Mouse (Mus musculus) adrenal gland (tissue): ENCODE results near the gene Rnf157.
"Not testable (repeated sequence)": the region's sequence is repeated elsewhere in the genome, so short reads cannot be mapped to it uniquely, and the experiment has no call there.

Experiments used
- intact Hi-C: fragments of 180-260 bp; cut with DNase I; formaldehyde crosslinking; loops from one replicate; pipeline ENCODE4 v1.15.1; 2025

Rnf157 gene

GRCm38 (mm10) chr11:116418841-116419462 is 6.1 kb upstream of the Rnf157 start:
- intact Hi-C loops = no loop called here

DNA sequence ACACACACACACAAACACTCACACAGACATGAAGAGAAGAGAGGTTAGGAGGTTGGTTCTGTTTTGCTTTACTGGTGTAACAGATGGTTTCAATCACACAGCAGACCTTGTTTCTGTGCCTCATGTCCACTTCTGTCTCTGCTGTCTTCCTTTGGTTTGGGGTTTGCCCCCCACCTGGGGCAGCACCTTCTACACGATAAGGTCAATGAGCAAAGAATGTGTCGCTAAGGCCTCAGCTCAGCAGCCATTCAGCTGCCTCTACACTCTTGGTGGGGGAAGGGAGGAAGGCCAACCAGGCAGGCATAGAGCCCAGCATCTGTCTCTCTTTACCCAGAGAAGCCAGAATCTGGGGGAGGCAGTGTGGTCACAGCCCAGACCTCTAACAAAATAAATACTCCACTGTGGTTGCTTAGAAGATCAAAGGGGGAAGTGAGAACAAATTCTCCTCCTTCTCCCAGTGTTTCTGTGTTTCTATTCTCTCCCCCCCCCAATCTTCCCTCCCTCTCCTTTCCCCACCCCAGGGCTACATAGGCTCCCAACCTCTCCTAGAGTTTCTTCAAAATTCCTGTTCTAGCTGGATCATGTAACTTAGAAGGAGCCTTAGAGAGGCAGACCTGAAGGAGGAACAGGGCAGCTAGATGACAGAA is 5.5 kb upstream of the Rnf157 start:
- intact Hi-C loops = no loop called here

DNA sequence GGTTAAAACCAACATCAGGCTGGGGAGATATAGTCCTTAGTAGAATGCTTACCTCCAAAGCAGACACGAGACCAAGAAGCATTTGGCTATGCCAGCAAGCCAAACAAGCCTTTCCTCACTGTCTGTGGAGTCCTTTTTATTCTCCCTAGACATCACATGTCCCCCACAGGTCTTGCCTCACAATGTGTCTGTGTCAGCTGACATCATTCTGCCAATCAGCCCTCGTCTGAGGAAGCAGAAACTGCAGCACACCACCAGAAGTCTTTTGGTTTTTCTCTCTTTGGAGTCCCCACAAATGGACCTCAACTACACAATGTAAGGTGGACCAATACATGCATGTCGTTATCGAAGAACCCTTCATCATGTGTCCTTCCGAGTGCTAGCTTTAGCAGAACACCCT is 4.2 kb upstream of the Rnf157 start:
- intact Hi-C loops = no loop called here

- intact Hi-C loops = no loop called here
Measured at GRCm38 (mm10) chr11:116416196-116416943, 3.5 kb upstream of the Rnf157 start.

GRCm38 (mm10) chr11:116413631-116414022 is 795 bp upstream of the Rnf157 start:
- intact Hi-C loops = no loop called here

DNA sequence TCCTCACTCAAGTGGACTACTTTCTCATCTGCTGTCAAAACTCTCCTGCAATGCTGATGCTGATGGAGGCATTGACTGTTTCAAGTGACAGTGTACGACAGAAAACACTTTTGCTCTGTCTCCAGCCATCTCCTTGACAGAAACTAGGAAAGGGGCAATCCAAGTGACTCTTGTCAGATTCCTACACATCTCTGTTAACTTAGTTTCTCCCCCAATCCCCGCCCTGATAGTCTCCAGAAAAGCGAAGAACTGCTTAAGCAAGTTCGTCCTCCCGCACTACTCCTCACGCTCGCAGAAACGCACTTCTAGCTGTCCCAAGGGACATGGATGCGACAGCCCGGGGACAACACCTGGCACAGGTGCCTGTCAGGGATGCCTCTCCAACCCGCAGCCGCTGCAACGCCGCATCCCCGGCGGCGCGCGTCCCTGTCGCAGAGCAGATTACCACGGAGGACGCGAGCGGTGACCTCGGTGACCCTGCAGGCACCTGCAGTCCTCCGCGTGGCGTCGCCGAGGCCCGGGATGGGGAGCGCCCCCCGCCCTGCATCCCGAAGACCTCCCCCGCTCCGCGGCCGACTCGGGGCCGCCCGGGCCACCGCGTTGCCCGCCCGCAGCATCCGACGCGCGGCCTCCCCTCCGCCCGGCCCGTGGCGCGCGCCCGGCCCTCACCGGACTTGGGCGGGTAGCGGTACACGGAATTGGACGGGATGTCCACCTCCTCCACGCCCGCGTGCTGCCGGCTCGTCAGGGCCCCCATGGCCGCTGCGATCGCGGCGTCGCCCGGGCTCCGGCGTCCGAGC is 604 bp downstream of the Rnf157 start:
- intact Hi-C loops = no loop called here

DNA sequence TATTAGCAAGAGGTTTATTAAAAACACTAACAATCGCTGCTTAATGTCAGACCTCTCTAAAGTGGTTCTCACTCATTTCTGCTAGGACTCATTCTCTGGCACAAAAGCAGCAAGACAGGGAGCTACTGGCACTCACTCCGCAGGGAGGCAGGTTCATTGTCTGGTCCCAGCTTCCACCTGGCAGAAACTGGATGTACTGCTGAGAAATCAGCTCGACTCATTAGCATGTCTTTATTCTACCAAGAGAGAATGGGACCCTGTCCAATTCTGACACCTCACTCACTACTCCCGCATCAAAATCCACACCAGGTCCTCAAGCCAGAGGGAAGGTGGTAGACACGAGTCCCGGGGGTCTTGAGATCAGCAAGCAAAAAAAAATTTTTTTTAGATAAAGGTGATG is 1.2 kb downstream of the Rnf157 start:
- intact Hi-C loops = no loop called here

GRCm38 (mm10) chr11:116410415-116410814 is 2.4 kb downstream of the Rnf157 start:
- intact Hi-C loops = not testable (repeated sequence)

GRCm38 (mm10) chr11:116409008-116409407 is 3.8 kb downstream of the Rnf157 start:
- intact Hi-C loops = no loop called here

DNA sequence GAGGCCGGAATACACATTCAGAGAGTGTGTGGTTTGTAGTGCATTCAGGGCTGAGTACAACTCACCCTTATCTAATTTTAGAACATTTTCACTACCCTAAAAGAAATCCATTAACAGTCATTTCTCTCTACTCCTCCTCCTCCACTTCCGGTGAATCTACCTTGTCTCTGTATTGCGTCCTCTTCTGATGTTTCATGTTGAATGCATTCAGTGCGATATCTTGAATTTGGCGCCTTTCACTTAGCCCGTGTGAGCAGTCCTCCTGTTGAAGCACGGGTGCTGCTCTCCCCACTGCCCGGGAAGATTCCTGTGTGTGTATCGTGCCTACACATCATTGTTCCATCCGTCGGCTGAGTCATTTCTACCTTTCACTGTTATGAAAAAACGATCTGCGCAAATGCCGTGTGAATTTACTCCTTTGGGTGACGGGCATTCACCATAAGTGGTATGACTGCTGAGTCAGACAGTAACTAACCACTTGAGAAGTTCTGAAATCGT is 6.6 kb downstream of the Rnf157 start:
- intact Hi-C loops = no loop called here

DNA sequence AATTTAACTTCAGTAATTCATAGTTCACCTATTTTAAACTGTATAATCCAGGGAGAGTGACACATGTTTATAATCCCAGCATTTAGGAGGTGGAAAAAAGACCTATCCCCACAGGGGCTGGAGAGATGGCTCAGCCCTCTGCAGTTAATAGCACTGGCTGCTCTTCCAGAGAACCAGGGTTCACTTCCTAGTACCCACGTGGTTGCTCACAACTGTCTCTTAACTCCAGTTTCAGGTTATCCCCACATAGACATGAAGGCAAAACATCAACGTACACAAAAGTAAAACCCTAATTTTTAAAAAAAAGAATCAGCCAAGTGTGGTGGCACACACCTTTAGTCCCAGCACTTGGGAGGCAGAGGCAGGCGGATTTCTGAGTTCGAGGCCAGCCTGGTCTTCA is 7.2 kb downstream of the Rnf157 start:
- intact Hi-C loops = no loop called here

DNA sequence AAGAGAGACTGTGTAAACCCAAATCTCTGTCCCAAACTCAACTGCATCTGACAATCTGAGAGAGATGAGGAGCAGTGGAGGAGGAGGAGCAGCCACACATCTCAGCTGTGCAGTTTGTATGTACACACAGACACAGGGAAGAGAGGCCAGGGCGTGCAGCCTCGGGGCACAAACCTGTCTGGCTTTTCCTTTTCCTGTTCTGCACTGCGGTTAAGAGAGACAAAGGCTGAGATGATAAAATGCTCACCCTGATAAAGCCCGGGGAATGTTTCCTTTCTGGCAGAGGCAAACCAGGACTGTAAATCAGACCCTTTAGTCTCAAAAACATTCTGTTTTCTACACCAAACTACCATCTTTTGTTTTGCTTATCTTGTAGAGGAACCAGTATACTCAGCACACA is 12.3 kb downstream of the Rnf157 start:
- intact Hi-C loops = no loop called here

GRCm38 (mm10) chr11:116398348-116398677 is 14.5 kb downstream of the Rnf157 start:
- intact Hi-C loops = no loop called here

- intact Hi-C loops = no loop called here
Measured at GRCm38 (mm10) chr11:116397517-116398347, 15.1 kb downstream of the Rnf157 start.

- intact Hi-C loops = no loop called here
Measured at GRCm38 (mm10) chr11:116396934-116397330, 15.9 kb downstream of the Rnf157 start.

DNA sequence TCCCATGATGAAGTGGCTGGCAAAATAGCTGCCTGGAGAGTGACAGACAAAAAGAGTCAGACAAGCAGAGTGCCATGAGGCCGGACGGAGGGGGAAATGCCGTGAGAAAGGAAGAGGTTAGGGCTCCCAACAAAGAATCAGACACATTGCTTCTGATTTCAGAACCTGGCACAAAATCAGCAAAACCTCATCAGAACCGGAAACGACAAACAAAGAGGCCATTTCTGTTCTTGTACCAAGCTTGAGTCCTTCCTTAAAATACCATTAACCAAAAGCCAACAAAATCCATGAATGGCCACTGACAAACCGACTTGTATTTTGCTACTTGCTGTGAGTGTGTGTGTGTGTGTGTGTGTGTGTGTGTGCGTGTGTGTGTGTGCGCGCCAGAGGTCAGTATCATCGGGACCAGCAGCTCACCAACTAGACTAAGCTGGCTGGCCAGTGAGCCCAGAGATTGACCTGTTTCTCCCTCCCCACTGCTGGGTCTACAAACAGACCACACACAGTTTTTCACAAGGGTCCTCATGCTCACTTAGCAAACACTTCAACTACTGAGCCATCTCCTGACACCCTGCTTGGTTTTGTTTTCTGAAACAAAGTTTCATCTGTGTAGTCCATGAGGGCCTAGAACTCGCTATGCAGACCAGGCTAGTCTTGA is 16.4 kb downstream of the Rnf157 start:
- intact Hi-C loops = no loop called here

GRCm38 (mm10) chr11:116394769-116395168 is 18.1 kb downstream of the Rnf157 start:
- intact Hi-C loops = no loop called here

DNA sequence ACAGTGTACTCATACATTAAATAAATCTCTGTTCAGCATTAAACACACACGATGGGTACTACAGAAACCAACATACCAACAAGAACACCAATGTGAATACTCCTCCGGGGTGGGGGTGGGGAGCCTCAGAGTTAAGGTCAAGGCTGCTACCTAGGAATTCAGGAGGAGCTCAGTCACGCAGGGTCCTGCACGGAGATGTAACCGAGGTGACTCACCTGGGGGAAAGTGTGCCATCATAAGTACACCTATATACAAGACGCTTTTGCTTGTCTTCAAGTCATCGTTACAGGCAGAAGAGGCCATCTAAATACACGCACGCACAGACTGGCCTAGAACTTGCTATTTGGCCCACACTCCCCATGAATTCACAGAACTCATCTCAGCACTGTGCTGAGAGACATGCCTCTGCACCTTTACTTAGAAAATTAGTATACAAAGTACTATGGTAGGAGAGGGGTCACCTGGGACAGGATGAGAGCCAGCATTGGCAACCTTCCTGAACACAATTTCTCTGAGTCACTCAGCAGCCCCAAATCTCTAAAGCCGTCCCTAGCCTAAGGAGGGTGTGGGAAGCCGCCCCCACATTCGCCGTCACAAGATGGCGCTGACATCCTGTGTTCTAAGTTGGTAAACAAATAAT is 23.9 kb downstream of the Rnf157 start:
- intact Hi-C loops = loop anchor here (5.0 kb wide), 1 partner anchor 53 kb away; no protein-coding TSS in a partner anchor
